Mouse (Mus musculus): ENCODE measurements at regions not wholly inside any gene's neighbourhood (a gene's known extent, or its start where the extent isn't known, plus 50 kb on each side); places are given as distances from the start of the nearest gene placed in this dataset.
"Not testable (repeated sequence)": the region's sequence is repeated elsewhere in the genome, so short reads cannot be mapped to it uniquely, and the experiment has no call there.

- Histone ChIP-seq H3K9ac (replicated peaks; ENCODE audit: low read depth, low read length) (no peak overlapping the region), H3K4me3 (ENCODE audit: low read depth, low read length) (no peak overlapping the region), H3K4me1 (ENCODE audit: control insufficient read depth, insufficient read depth, low read length) (no peaks in the 10 kb centered on the region), H3K4me2 (replicated peaks; ENCODE audit: low read depth, low read length) (no peak overlapping the region), H3K27ac (ENCODE audit: low read length) (no peak overlapping the region), H3K27me3 (ENCODE audit: control insufficient read depth, insufficient read depth, low read length) (no peaks in the 10 kb centered on the region), H3K36me3 (ENCODE audit: control insufficient read depth, insufficient read depth, low read length) (no peaks in the 10 kb centered on the region), H3K9me3 (ENCODE audit: control insufficient read depth, low read depth, low read length) (no peaks in the 10 kb centered on the region)
- ATAC-seq (ENCODE audit: insufficient number of reproducible peaks, insufficient read depth, low FRiP score, low read depth): no peak
- WGBS: 24% methylated on average over 5 of the region's 5 CpGs
Observed at GRCm38 (mm10) chr11:27105920-27106319, 512.1 kb upstream of the Vrk2 start.

- no peak for ATAC-seq (ENCODE audit: insufficient number of reproducible peaks, insufficient read depth, low FRiP score, low read depth)
- Histone ChIP-seq H3K4me1 (ENCODE audit: control insufficient read depth, insufficient read depth, low read length) (no peaks in the 10 kb centered on the region), H3K36me3 (ENCODE audit: control insufficient read depth, insufficient read depth, low read length) (no peaks in the 10 kb centered on the region), H3K9me3 (ENCODE audit: control insufficient read depth, low read depth, low read length) (no peaks in the 10 kb centered on the region), H3K4me3 (ENCODE audit: low read depth, low read length) (no peak overlapping the region), H3K4me2 (replicated peaks; ENCODE audit: low read depth, low read length) (no peak overlapping the region), H3K9ac (replicated peaks; ENCODE audit: low read depth, low read length) (no peak overlapping the region), H3K27ac (ENCODE audit: low read length) (no peak overlapping the region), H3K27me3 (ENCODE audit: control insufficient read depth, insufficient read depth, low read length) (no peaks in the 10 kb centered on the region)
Observed at GRCm38 (mm10) chr11:27102906-27103305, 509.1 kb upstream of the Vrk2 start.

- Histone ChIP-seq H3K36me3 (ENCODE audit: control insufficient read depth, insufficient read depth, low read length) (no peaks in the 10 kb centered on the region), H3K4me1 (ENCODE audit: control insufficient read depth, insufficient read depth, low read length) (no peaks in the 10 kb centered on the region), H3K9me3 (ENCODE audit: control insufficient read depth, low read depth, low read length) (no peaks in the 10 kb centered on the region), H3K27me3 (ENCODE audit: control insufficient read depth, insufficient read depth, low read length) (no peaks in the 10 kb centered on the region), H3K4me2 (replicated peaks; ENCODE audit: low read depth, low read length) (no peak overlapping the region), H3K27ac (ENCODE audit: low read length) (no peak overlapping the region), H3K9ac (replicated peaks; ENCODE audit: low read depth, low read length) (no peak overlapping the region), H3K4me3 (ENCODE audit: low read depth, low read length) (no peak overlapping the region)
- WGBS: 92% methylated on average over 2 of the region's 2 CpGs
- no peak for ATAC-seq (ENCODE audit: insufficient number of reproducible peaks, insufficient read depth, low FRiP score, low read depth)
Observed at GRCm38 (mm10) chr11:27102045-27102444, 508.2 kb upstream of the Vrk2 start.

GRCm38 (mm10) chr11:27096615-27097014 lies 502.8 kb upstream of the Vrk2 start:
- Histone ChIP-seq H3K27me3 (ENCODE audit: control insufficient read depth, insufficient read depth, low read length) (no peaks in the 10 kb centered on the region), H3K4me2 (replicated peaks; ENCODE audit: low read depth, low read length) (no peak overlapping the region), H3K36me3 (ENCODE audit: control insufficient read depth, insufficient read depth, low read length) (no peaks in the 10 kb centered on the region), H3K4me3 (ENCODE audit: low read depth, low read length) (no peak overlapping the region), H3K4me1 (ENCODE audit: control insufficient read depth, insufficient read depth, low read length) (no peaks in the 10 kb centered on the region), H3K9ac (replicated peaks; ENCODE audit: low read depth, low read length) (no peak overlapping the region), H3K27ac (ENCODE audit: low read length) (no peak overlapping the region), H3K9me3 (ENCODE audit: control insufficient read depth, low read depth, low read length) (no peaks in the 10 kb centered on the region)
- no peak for ATAC-seq (ENCODE audit: insufficient number of reproducible peaks, insufficient read depth, low FRiP score, low read depth)

- not testable (repeated sequence) for H3K4me3 ChIP-seq (ENCODE audit: low read depth, low read length); ATAC-seq (ENCODE audit: insufficient number of reproducible peaks, insufficient read depth, low FRiP score, low read depth); H3K36me3 ChIP-seq (ENCODE audit: control insufficient read depth, insufficient read depth, low read length); H3K27me3 ChIP-seq (ENCODE audit: control insufficient read depth, insufficient read depth, low read length); H3K4me2 ChIP-seq (replicated peaks; ENCODE audit: low read depth, low read length); H3K9me3 ChIP-seq (ENCODE audit: control insufficient read depth, low read depth, low read length); H3K4me1 ChIP-seq (ENCODE audit: control insufficient read depth, insufficient read depth, low read length); H3K27ac ChIP-seq (ENCODE audit: low read length); H3K9ac ChIP-seq (replicated peaks; ENCODE audit: low read depth, low read length)
Observed at GRCm38 (mm10) chr11:27095460-27095859, 501.7 kb upstream of the Vrk2 start.

- no peak overlapping the region for H3K4me3 ChIP-seq (ENCODE audit: low read depth, low read length)
- H3K36me3 ChIP-seq (ENCODE audit: control insufficient read depth, insufficient read depth, low read length): no peaks in the 10 kb centered on the region
- H3K9ac ChIP-seq (replicated peaks; ENCODE audit: low read depth, low read length): no peak overlapping the region
- H3K4me2 ChIP-seq (replicated peaks; ENCODE audit: low read depth, low read length): no peak overlapping the region
- no peaks in the 10 kb centered on the region for H3K27me3 ChIP-seq (ENCODE audit: control insufficient read depth, insufficient read depth, low read length)
- H3K4me1 ChIP-seq (ENCODE audit: control insufficient read depth, insufficient read depth, low read length): no peaks in the 10 kb centered on the region
- ATAC-seq (ENCODE audit: insufficient number of reproducible peaks, insufficient read depth, low FRiP score, low read depth): no peak
- 88% methylated on average over 1 of the region's 1 CpGs for WGBS
- H3K27ac ChIP-seq (ENCODE audit: low read length): no peak overlapping the region
- H3K9me3 ChIP-seq (ENCODE audit: control insufficient read depth, low read depth, low read length): no peaks in the 10 kb centered on the region
Observed at GRCm38 (mm10) chr11:27086516-27086915, 492.7 kb upstream of the Vrk2 start.

GRCm38 (mm10) chr11:27081188-27081587 lies 487.4 kb upstream of the Vrk2 start:
- no peaks in the 10 kb centered on the region for H3K4me1 ChIP-seq (ENCODE audit: control insufficient read depth, insufficient read depth, low read length)
- no peaks in the 10 kb centered on the region for H3K36me3 ChIP-seq (ENCODE audit: control insufficient read depth, insufficient read depth, low read length)
- no peak overlapping the region for H3K4me3 ChIP-seq (ENCODE audit: low read depth, low read length)
- no peaks in the 10 kb centered on the region for H3K9me3 ChIP-seq (ENCODE audit: control insufficient read depth, low read depth, low read length)
- no peak overlapping the region for H3K9ac ChIP-seq (replicated peaks; ENCODE audit: low read depth, low read length)
- H3K27ac ChIP-seq (ENCODE audit: low read length): no peak overlapping the region
- ATAC-seq (ENCODE audit: insufficient number of reproducible peaks, insufficient read depth, low FRiP score, low read depth): no peak
- no peaks in the 10 kb centered on the region for H3K27me3 ChIP-seq (ENCODE audit: control insufficient read depth, insufficient read depth, low read length)
- H3K4me2 ChIP-seq (replicated peaks; ENCODE audit: low read depth, low read length): no peak overlapping the region

GRCm38 (mm10) chr11:27070381-27070780 lies 476.6 kb upstream of the Vrk2 start:
- ATAC-seq (ENCODE audit: insufficient number of reproducible peaks, insufficient read depth, low FRiP score, low read depth): no peak
- Histone ChIP-seq H3K9ac (replicated peaks; ENCODE audit: low read depth, low read length) (no peak overlapping the region), H3K9me3 (ENCODE audit: control insufficient read depth, low read depth, low read length) (no peaks in the 10 kb centered on the region), H3K36me3 (ENCODE audit: control insufficient read depth, insufficient read depth, low read length) (no peaks in the 10 kb centered on the region), H3K4me2 (replicated peaks; ENCODE audit: low read depth, low read length) (no peak overlapping the region), H3K27ac (ENCODE audit: low read length) (no peak overlapping the region), H3K27me3 (ENCODE audit: control insufficient read depth, insufficient read depth, low read length) (no peaks in the 10 kb centered on the region), H3K4me3 (ENCODE audit: low read depth, low read length) (no peak overlapping the region), H3K4me1 (ENCODE audit: control insufficient read depth, insufficient read depth, low read length) (no peaks in the 10 kb centered on the region)

GRCm38 (mm10) chr11:27027243-27027852 lies 433.5 kb upstream of the Vrk2 start:
- Histone ChIP-seq H3K27ac (ENCODE audit: low read length) (no peak overlapping the region), H3K27me3 (ENCODE audit: control insufficient read depth, insufficient read depth, low read length) (no peaks in the 10 kb centered on the region), H3K9ac (replicated peaks; ENCODE audit: low read depth, low read length) (no peak overlapping the region), H3K4me1 (ENCODE audit: control insufficient read depth, insufficient read depth, low read length) (no peaks in the 10 kb centered on the region), H3K36me3 (ENCODE audit: control insufficient read depth, insufficient read depth, low read length) (no peaks in the 10 kb centered on the region), H3K4me3 (ENCODE audit: low read depth, low read length) (no peak overlapping the region), H3K9me3 (ENCODE audit: control insufficient read depth, low read depth, low read length) (no peaks in the 10 kb centered on the region), H3K4me2 (replicated peaks; ENCODE audit: low read depth, low read length) (no peak overlapping the region)
- 62% methylated on average over 1 of the region's 1 CpGs for WGBS
- no peak for ATAC-seq (ENCODE audit: insufficient number of reproducible peaks, insufficient read depth, low FRiP score, low read depth)

All from stomach, embryonic 14.5 days (tissue).